Mouse (Mus musculus): ENCODE measurements around the gene Smarcc2. TPM values are rescaled to one million over a fixed set of nuclear protein-coding genes. Genes with fewer than 3 reads are reported as not detected.

Gene Smarcc2
- polyA plus RNA-seq, 1 experiment from 2014 or later: 178 TPM

GRCm38 (mm10) chr10:128524111-128524731, 65.2 kb downstream of the Smarcc2 start:
- ATAC-seq: no peak
- H3K9ac ChIP-seq (ENCODE audit: low read length): peak overlapping the region; percentile 71
- peak overlapping the region; percentile 100 for H3K4me2 ChIP-seq (ENCODE audit: low read length)
- DNase-seq (ENCODE audit: low spot score): no peak
- peaks cover 7% of the 10 kb centered on the region; the same call in 1 of the 2 replicates for H3K4me1 ChIP-seq (ENCODE audit: control insufficient read depth, insufficient read depth, low read length)
- 0 out of 2 replicates have a peak, but pooled peaks cover 7% of the 10 kb centered on the region for H3K27me3 ChIP-seq (replicated peaks; ENCODE audit: control insufficient read depth, insufficient read depth, low read length)
- H3K36me3 ChIP-seq (ENCODE audit: control insufficient read depth, insufficient read depth, low read length): no peaks in the 10 kb centered on the region
- H3K9me3 ChIP-seq (replicated peaks; ENCODE audit: control insufficient read depth, low read length): no peaks in the 10 kb centered on the region
- peak overlapping the region; percentile 64 for H3K4me3 ChIP-seq (ENCODE audit: low read depth, low read length)
- 7% methylated on average over 11 of the region's 11 CpGs for WGBS
- H3K27ac ChIP-seq (ENCODE audit: low read depth, low read length): no peak overlapping the region

DNA sequence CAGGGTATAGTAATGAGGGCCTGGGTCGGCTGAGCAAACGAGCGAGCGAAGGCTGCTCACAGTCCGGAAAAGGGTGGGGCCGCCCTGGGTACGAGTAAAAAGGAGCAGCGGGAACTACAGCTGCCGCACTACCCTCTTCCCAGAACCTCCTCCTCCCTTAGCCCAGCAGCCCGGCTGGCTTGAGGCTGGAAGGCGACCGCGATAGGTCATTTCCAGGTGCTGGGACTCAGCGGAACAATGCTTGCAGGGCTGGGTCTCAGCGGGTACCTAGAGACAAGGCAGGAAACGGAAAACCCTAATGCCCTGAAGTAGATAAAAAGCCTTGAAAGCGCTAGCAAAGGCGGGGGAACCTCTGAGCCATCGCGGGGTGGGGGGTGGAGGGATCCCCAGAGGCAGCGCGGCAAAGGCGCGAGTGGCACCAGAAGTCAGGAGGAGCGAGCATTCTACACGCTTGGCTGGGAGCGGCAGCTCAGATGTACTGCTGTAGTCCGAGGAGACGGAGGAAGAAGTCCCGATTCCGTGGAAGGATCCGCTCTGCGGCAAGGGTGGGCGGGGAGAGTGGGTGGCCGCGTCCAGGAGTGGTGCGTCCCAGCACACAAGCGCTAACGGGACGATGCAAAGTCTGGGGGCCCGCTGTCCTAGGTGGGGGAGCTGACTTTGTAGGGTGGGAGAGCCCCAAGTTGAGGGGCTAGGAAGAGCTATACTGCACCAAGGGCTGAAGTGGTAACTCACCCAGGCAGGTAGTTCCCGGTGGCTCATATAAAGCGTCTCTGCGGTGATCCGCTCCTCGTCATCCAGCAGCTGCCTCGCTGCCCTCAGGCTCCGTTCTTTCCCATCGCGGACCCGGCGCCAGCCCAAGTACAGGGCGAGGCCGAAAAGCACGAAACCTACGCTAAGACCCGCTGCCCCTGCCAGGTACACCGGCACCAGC, 65.9 kb downstream of the Smarcc2 start:
- Histone ChIP-seq H3K9ac (ENCODE audit: low read length) (peak overlapping the region; percentile 71), H3K4me1 (ENCODE audit: control insufficient read depth, insufficient read depth, low read length) (peaks cover 7% of the 10 kb centered on the region; the same call in 1 of the 2 replicates), H3K4me2 (ENCODE audit: low read length) (peak overlapping the region; percentile 100), H3K4me3 (ENCODE audit: low read depth, low read length) (peak overlapping the region; percentile 64), H3K9me3 (replicated peaks; ENCODE audit: control insufficient read depth, low read length) (no peaks in the 10 kb centered on the region), H3K27ac (ENCODE audit: low read depth, low read length) (peak overlapping the region; percentile 14; the same call in 1 of the 2 replicates), H3K27me3 (replicated peaks; ENCODE audit: control insufficient read depth, insufficient read depth, low read length) (0 out of 2 replicates have a peak, but pooled peaks cover 7% of the 10 kb centered on the region), H3K36me3 (ENCODE audit: control insufficient read depth, insufficient read depth, low read length) (no peaks in the 10 kb centered on the region)
- DNase-seq (ENCODE audit: low spot score) (peak; percentile 64), ATAC-seq (peak; percentile 53)
- WGBS: under 1% methylated on average over 58 of the region's 58 CpGs

DNA sequence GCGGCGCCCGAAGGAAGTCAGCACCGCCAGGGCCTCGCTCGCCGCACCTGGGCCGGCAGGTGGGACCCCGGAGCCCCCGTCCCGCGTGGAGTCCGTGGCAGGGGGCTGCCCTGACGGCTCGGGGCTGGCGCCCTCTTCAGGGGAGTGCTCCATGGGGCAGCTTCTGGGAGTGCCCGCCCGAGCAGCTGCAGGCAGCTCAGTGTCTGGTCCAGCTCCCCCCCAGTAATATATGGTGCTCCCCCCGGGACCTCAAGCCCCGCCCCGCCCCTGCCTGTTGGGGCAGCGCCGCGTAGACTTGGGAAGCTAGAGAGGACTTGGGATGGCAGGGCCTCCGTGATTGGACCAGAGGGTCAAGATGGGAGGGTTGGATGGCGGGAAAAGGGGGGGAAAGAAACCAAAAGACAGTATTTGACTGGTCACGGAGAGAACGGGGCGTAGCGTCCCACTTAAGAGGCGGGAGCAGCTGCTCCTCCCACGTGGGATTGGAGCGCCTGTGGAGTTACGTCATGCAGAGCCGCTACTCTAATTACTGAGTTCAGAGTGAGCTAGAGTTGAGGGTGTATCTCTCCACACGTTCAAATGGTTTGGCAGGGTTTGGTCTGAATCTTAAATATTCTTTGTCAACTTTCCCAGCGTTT, 66.7 kb downstream of the Smarcc2 start, which contains the start of gene Esyt1:
Esyt1 (minus strand) TSS at position 201 of the 638 bp plus-strand sequence.
- H3K27ac ChIP-seq (ENCODE audit: low read depth, low read length): peak within 1 kb of the TSS; percentile 14; the same call in 1 of the 2 replicates
- under 1% methylated on average over 37 of the region's 37 CpGs for WGBS

GRCm38 (mm10) chr10:128526366-128527356, 67.6 kb downstream of the Smarcc2 start:
- peak overlapping the region; percentile 64 for H3K4me3 ChIP-seq (ENCODE audit: low read depth, low read length)
- H3K36me3 ChIP-seq (ENCODE audit: control insufficient read depth, insufficient read depth, low read length): no peaks in the 10 kb centered on the region
- peak overlapping the region; percentile 100 for H3K4me2 ChIP-seq (ENCODE audit: low read length)
- H3K9ac ChIP-seq (ENCODE audit: low read length): peak overlapping the region; percentile 71; the same call in 1 of the 2 replicates
- H3K4me1 ChIP-seq (ENCODE audit: control insufficient read depth, insufficient read depth, low read length): peaks cover 7% of the 10 kb centered on the region; the same call in 1 of the 2 replicates
- 0 out of 2 replicates have a peak, but pooled peaks cover 7% of the 10 kb centered on the region for H3K27me3 ChIP-seq (replicated peaks; ENCODE audit: control insufficient read depth, insufficient read depth, low read length)
- DNase-seq (ENCODE audit: low spot score): no peak
- WGBS: 31% methylated on average over 28 of the region's 28 CpGs
- no peak overlapping the region for H3K27ac ChIP-seq (ENCODE audit: low read depth, low read length)
- no peak for ATAC-seq
- H3K9me3 ChIP-seq (replicated peaks; ENCODE audit: control insufficient read depth, low read length): no peaks in the 10 kb centered on the region

More for the DNA sequence above, 66.7 kb downstream of the Smarcc2 start, which contains the start of gene Esyt1:
- peaks cover 7% of the 10 kb centered on the region; the same call in 1 of the 2 replicates for H3K4me1 ChIP-seq (ENCODE audit: control insufficient read depth, insufficient read depth, low read length)
- DNase-seq (ENCODE audit: low spot score) (peak; percentile 97), ATAC-seq (peak; percentile 95)
- H3K9ac ChIP-seq (ENCODE audit: low read length): peak within 1 kb of the TSS; percentile 71
- H3K4me3 ChIP-seq (ENCODE audit: low read depth, low read length): peak within 1 kb of the TSS; percentile 64
- H3K27me3 ChIP-seq (replicated peaks; ENCODE audit: control insufficient read depth, insufficient read depth, low read length): 0 out of 2 replicates have a peak, but pooled peaks cover 7% of the 10 kb centered on the region
- no peaks in the 10 kb centered on the region for H3K36me3 ChIP-seq (ENCODE audit: control insufficient read depth, insufficient read depth, low read length)
- peak within 1 kb of the TSS; percentile 100 for H3K4me2 ChIP-seq (ENCODE audit: low read length)
- no peaks in the 10 kb centered on the region for H3K9me3 ChIP-seq (replicated peaks; ENCODE audit: control insufficient read depth, low read length)

DNA sequence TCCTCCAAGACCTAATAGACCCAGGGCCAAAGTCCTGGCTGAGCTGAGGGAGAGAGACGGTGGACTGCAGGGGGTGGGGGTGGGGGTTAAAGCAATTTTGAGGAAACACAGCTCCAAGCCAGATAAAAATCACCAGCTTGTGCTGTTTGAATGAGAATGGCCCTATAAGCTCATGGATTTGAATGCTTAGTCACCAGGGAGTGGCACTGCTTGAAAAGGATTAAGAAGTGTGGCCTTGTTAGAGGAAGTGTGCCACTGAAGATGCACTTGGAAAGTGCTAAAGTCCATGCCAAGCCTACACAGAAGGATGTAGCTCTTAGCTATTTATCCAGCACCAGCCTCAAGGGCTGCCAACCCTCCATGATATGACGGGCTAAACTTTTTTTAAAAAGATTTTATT, 76.2 kb downstream of the Smarcc2 start:
- DNase-seq (ENCODE audit: low spot score) (no peak), ATAC-seq (no peak)
- no peaks in the 10 kb centered on the region for H3K9me3 ChIP-seq (replicated peaks; ENCODE audit: control insufficient read depth, low read length)
- H3K4me2 ChIP-seq (ENCODE audit: low read length): no peak overlapping the region
- no peak overlapping the region for H3K27ac ChIP-seq (ENCODE audit: low read depth, low read length)
- no peaks in the 10 kb centered on the region for H3K4me1 ChIP-seq (ENCODE audit: control insufficient read depth, insufficient read depth, low read length)
- WGBS: 77% methylated on average over 2 of the region's 2 CpGs
- no peak overlapping the region for H3K4me3 ChIP-seq (ENCODE audit: low read depth, low read length)
- no peaks in the 10 kb centered on the region for H3K27me3 ChIP-seq (replicated peaks; ENCODE audit: control insufficient read depth, insufficient read depth, low read length)
- no peak overlapping the region for H3K9ac ChIP-seq (ENCODE audit: low read length)
- no peaks in the 10 kb centered on the region for H3K36me3 ChIP-seq (ENCODE audit: control insufficient read depth, insufficient read depth, low read length)

DNA sequence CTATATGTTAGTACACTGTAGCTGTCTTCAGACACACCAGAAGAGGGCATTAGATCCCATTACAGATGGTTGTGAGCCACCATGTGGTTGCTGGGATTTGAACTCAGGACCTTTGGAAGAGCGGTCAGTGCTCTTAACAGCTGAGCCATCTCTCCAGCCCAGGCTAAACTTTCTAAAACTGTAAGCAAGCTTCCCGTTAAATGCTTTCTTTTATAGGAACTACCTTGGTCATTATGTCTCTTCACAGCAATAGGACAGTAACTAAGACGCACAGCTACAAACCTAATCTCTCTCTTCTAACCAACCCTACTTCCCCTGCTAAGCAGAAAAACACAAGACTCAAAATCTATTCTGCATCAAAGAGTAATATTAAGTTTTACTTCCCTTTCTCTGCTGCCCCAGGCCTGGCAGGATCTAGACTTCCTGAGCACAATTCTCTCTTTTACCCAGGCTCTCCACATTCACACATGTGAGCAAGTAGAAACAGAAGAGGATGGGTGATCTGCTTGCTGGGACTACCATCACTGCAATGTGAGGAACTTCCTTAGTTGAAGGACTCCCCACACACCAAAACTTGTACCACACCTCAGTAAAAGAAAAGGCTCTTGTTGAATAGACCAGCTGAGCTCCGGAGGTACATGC, 76.7 kb downstream of the Smarcc2 start:
- Histone ChIP-seq H3K27me3 (replicated peaks; ENCODE audit: control insufficient read depth, insufficient read depth, low read length) (no peaks in the 10 kb centered on the region), H3K9ac (ENCODE audit: low read length) (peak overlapping the region; percentile 9; the same call in 1 of the 2 replicates), H3K4me1 (ENCODE audit: control insufficient read depth, insufficient read depth, low read length) (no peaks in the 10 kb centered on the region), H3K9me3 (replicated peaks; ENCODE audit: control insufficient read depth, low read length) (no peaks in the 10 kb centered on the region), H3K36me3 (ENCODE audit: control insufficient read depth, insufficient read depth, low read length) (no peaks in the 10 kb centered on the region), H3K4me2 (ENCODE audit: low read length) (peak overlapping the region; percentile 32; the same call in 1 of the 2 replicates), H3K4me3 (ENCODE audit: low read depth, low read length) (peak overlapping the region; percentile 5; the same call in 1 of the 2 replicates), H3K27ac (ENCODE audit: low read depth, low read length) (peak overlapping the region; percentile 30; the same call in 1 of the 2 replicates)
- DNase-seq (ENCODE audit: low spot score) (no peak), ATAC-seq (no peak; the same call in 1 of the 2 replicates)
- WGBS: 77% methylated on average over 4 of the region's 4 CpGs

DNA sequence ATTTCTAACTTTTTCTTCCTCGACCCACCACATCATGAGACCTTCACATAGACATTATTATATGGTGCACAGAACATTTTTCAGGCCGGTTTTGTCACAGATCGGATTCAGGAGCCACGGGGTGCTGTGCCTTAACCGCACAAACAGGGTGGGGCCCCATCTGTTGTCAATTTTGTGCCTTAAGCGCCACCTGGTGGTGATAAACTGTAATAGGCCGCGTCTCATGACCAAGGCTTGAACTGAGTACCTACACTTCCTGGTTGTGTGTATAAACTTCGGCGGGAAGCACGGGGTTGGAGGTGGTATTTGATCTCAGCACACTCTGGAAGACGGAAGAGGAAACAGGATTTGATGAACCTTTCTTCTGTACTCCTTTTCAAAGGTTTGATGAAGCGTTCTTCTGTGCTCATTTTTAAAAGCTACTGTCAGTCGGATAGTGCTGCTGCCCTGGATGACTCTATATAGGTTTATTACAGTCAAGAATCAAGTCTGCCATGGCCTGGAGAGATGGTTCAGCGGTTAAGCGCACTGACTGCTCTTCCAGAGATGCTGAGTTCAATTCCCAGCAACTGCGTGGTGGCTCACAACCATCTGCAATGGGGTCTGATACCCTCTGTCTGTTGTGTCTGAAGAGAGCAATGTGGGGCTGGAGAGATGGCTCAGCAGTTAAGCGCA, 77.4 kb downstream of the Smarcc2 start:
- Histone ChIP-seq H3K9ac (ENCODE audit: low read length) (peak overlapping the region; percentile 9; the same call in 1 of the 2 replicates), H3K4me3 (ENCODE audit: low read depth, low read length) (peak overlapping the region; percentile 5; the same call in 1 of the 2 replicates), H3K27ac (ENCODE audit: low read depth, low read length) (no peak overlapping the region)

More for the DNA sequence above, 77.4 kb downstream of the Smarcc2 start:
- Histone ChIP-seq H3K36me3 (ENCODE audit: control insufficient read depth, insufficient read depth, low read length) (peaks cover 5% of the 10 kb centered on the region; the same call in 1 of the 2 replicates), H3K27me3 (replicated peaks; ENCODE audit: control insufficient read depth, insufficient read depth, low read length) (no peaks in the 10 kb centered on the region), H3K9me3 (replicated peaks; ENCODE audit: control insufficient read depth, low read length) (no peaks in the 10 kb centered on the region), H3K4me2 (ENCODE audit: low read length) (peak overlapping the region; percentile 32; the same call in 1 of the 2 replicates), H3K4me1 (ENCODE audit: control insufficient read depth, insufficient read depth, low read length) (no peaks in the 10 kb centered on the region)
- DNase-seq (ENCODE audit: low spot score) (peak; percentile 92), ATAC-seq (peak; percentile 95)
- WGBS: 15% methylated on average over 18 of the region's 18 CpGs

Measured in forebrain, embryonic 14.5 days (tissue).